Mouse (Mus musculus) cerebellum, adult 11-12 months (tissue): ENCODE measurements around the gene Atcay.
"Not testable (repeated sequence)": the region's sequence is repeated elsewhere in the genome, so short reads cannot be mapped to it uniquely, and the experiment has no call there.

Experiments used
- DNase-seq: peaks from one replicate; pipeline ENCODE4 v3.0.0; 2022

The Atcay gene

DNA sequence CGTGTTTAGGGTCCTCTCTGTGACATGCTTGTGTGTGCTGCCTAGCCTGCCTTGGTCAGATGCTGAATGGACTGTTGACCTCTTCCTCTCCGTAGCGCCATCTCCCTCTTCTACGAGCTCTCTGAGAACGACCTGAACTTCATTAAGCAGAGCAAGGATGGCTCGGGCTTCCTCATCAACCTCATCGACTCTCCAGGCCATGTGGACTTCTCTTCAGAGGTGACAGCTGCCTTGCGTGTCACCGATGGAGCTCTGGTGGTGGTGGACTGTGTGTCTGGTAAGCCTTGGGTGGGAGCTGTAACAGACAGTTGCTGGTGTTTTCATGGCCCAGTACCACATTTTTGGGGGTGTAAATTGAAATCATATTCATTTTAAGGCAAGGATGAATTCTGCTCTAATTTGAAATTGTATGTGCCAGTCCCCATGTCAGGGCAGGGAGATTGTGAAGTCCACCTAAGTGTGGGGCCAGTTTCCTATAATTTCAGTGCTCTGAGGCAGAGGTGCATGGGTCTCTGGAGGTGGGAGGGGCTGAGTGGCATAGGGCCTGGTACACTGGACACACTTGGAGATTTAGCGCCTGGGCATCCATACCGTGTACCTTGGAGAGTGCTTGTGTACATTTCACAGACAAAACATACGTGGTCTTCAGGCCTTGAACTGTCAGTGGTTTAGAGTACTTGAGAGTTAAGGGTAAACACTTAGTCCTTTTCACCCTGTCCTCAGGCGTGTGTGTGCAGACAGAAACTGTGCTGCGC, 52.5 kb downstream of the Atcay start:
- DNase-seq: peak; percentile 60

DNA sequence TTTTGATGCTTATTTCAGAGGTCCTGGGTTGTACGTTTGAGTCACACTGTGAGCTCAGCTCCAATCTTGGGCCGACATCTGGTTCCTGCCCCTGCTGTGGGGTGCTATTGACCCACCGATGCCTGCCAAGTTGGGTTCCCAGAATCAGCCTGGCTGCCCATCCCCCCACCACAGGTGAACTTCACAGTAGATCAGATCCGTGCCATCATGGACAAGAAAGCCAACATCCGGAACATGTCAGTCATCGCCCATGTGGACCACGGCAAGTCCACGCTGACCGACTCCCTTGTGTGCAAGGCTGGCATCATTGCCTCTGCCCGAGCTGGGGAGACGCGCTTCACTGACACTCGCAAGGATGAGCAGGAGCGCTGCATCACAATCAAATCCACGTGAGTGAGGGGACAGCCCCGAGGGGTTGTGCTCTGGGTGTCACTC, 53.1 kb downstream of the Atcay start:
- DNase-seq: peak; percentile 77

DNA sequence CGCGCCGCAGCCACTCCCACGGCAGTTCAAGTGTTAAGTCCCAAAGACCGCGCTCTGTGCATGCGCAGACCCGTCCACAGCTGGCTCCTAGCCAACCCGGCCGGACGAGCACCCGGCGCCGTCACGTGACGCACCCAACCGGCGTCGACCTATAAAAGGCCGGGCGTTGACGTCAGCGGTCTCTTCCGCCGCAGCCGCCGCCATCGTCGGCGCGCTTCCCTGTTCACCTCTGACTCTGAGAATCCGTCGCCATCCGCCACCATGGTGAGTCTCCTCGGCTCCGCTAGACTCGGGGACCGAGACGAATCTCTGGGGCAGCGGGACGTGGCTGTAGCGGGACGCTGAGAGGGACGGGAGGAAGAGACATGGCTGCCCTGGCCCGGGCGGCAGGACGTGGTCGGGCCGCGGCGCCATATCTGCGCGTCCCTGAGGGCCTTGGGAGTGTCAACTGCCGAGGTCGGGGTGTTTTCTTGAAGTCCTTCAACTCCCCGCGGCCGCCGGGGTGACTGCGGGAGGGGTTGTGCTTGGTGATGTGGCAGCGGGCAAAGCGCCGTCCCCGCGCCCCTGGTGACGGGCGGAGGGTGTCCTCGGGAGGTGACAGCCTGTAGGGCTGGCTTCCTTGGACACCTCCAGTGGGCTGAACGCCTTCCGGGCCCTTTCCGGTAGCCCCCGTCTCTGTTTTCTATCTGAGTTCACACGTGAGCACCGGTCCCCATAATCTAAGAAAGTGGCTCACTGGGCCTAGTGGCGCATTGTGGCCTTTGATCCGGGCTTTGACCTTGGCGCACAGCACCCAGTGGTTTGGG, 54.0 kb downstream of the Atcay start, which contains the start of gene Eef2:
Eef2 (plus strand) TSS at position 166 of the 806 bp plus-strand sequence.
- peak; percentile 99 for DNase-seq

DNA sequence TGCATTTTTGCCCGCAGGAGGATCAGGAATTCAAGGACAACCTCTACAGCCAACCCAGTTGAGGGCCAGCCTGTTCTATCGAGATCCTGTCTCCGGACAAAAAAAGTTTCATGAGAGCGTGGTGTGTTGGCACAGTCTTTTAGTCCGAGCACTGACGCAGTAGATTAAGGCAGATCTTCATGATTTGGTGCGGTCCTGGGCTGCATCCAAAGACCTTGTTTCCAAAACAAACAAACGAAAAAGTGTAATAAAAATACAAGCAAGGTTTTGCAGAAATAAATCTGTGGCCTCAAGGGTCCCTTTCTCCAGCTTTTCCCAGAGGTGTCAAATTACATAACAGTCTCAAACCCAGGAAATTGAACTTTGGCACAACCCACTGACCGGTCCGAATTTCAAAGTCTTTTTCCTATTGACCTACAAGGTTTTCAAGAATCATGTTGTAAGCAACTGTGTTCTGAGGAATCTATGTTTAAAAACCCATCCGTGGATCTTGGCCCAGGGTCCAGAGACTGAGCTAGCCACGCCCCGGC, 54.6 kb downstream of the Atcay start:
- no peak for DNase-seq

DNA sequence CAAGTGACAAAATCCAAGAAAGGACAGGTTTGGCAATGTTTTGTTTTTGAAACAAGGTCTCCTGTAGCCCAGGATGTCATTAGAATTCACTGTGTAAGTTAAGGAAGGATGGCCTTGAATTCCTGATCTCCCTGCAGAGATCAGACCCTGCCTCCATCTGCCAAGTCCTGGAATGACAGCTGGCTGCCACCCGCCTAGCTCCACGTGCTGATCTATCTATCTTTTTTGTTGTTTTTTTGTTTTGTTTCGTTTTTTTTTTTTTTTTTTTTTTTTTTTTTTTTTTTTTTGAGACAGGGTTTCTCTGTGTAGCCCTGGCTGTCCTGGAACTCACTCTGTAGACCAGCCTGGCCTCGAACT, 55.3 kb downstream of the Atcay start:
- DNase-seq: peak; percentile 67

DNA sequence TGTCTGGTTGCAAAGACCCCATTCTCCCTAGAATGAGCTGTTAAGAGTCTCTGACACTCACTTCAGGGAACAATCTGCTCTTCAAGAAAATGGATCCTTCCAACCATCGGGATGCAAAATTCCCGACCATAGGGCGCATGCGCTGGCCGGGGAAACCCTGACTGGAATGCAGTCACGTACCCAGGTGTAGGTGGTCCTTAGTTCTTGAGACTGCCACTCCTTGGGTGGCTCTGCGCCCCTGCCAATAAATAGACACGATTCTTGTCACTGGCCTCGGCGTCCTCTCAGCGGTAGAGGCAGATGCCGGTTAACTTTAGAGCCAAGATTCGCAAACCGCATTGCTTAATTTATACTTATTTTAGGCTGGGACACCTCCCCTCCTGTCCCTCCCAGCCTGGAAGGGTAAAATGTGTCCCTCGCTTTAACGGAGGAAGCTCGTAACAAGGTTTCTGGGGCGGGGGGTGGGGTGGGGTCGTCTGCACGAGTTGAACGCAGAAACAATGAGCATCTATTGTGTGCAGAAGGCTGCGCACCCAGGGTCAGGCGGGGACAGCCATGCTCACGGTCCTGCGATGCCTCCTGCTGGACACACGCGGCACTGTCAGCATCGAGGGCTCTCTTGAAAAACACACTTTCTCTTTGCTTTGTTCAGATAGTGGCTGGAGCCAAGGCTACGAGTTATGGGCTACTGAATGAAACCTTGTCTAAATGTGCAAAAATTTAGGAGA, 55.9 kb downstream of the Atcay start:
- peak; percentile 89 for DNase-seq

DNA sequence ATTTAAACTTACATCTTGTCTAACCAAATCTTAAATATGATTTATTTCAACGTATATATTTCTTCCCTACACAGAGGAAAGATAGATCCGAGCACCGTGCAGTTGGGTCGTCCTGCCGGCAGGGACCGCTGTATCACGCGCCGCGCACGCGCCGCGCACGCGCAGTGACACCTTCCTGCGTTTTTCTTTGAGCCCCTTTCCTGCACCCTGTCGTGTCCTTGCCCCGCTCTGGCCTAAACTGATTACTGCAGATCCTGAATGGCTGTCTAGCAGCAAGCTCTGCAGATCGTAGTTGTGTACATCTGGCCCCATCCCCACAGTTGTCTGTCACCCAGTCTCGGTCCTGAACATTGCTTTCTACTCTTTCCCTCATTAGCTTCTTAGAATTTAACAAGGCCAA, 57.5 kb downstream of the Atcay start:
- peak; percentile 83 for DNase-seq

DNA sequence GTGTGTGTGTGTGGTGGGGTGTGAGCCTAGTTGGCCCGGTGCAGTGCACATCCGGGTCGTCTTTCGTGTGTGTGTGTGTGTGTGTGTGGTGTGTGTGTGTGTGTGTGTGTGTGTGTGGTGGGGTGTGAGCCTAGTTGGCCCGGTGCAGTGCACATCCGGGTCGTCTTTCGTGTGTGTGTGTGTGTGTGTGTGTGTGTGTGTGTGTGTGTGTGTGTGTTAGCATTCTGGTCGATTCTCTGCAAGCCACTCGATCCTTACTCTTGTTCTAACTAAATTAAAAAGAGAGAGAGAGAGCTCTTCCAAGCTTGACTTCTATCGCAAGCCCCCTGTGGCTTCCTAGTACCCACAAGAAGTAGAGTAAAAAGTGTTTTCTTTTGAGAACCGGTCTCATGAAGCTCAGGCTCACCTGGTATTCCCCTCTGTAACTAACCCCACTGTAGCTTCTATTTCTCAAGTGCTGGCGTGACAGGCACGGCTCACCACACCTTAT, 61.2 kb downstream of the Atcay start:
- DNase-seq: not testable (repeated sequence)

DNA sequence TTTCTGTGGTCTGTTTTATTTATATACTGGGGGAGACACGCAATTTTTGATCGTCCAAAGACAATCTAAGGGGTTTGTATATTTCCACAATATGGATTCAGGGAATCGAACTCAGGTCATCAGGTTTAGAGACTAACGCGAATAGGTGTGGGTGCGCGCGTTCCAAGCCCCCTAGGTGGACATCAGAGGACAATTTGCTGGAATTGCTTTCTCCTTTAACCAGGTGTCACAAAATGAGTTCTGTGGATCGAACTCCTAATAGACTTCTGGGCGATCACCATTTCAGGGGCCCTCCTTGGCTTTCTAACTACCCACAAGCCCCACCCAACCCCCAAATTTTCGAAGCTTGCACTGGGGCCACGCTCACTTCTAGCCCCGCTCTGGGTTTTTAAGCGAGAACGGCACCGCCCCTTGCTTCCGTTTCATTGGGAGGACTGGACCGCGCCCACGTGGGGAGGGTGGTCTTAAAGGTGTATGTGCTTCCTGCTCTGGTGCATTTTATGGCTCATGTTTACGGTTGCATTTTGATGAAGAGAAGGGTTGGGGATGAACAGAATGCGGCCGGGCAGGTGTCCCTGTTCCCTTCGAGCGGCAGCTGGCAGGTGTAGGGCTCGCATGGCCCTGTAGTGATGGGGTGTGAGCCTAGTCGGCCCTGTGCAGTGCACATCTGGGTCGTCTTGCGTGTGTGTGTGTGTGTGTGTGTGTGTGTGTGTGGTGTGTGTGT, 62.0 kb downstream of the Atcay start:
- DNase-seq: peak; percentile 82

DNA sequence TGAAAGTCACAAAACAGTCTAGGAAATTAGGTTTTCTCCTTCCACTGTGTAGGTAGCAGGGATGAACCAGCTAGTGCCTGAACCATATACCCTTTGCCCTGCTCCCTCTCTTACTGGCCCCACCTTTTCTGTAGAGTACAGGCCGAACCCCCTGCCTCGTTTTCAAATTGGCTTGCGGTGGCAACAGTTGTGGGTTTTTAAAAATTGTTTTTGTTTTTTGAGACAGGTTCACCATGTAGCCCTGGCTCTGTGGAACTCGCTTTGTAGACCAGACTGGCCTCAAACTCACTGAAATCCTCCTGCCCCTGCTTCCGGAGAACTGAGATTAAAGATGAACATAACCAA, 62.6 kb downstream of the Atcay start:
- no peak for DNase-seq

DNA sequence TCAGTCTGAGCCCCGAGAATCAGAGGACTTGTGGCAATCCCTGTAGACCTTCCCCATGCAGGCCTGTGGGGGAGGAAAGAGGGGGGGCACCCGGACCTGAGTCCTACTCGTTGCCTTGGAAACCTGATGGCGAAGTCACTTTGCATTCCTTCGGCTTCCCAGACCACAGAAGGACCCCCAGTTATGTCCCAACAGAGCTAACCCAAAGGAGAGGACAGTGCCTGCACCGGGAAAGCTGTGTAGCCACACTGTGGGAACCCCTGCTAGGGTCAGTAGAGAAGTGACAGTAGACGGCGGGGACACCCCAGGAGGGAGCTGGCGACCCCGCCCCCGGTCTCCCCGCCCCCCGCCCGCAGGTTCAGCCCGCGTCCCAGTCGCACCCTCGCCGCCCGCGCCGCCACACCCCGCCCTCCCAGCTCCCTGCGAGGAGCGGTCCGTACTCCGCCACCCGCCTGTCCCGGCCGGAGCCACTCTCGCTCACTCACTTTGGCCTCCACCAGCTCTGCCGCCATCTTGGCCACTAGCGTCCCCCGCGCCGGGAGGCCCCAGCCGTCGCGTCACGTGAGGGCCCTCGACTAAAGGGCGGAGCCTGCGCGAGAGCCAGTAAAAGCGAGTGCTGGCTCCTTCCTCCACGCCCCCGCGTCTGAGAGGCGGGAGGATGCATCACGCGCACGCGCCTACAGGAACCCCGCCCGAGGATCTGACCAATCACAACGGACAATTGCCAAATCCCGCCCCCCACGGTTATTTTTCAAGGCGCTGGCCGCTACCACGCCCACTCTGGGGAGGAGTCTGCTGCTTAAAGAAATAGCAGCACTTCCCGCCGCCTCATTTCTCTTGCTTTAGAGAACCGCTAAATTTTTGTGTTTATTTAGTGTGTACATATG, 63.2 kb downstream of the Atcay start, which contains the start of gene Pias4:
Pias4 (minus strand) TSS at position 724 of the 887 bp plus-strand sequence.
- peak; percentile 100 for DNase-seq

DNA sequence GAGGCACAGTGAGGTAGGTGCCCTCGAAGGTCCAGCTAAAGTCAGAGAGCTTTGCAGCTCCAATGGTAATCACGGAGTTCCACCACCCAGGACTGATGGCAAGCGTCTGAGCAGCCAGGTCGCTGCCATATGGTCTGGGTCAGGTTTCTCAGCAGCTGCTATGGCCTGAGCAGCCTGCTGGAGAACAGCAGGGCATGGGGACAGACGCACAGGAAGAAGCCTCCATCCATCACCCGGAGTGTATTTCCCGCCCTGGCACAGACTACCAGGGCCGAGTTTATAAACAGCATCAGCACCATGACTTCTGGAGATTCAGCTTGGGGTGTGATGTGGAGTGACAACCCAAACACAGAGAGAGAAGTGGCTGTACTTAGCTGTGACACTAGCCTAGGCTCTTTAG, 65.5 kb downstream of the Atcay start:
- DNase-seq: peak; percentile 85

DNA sequence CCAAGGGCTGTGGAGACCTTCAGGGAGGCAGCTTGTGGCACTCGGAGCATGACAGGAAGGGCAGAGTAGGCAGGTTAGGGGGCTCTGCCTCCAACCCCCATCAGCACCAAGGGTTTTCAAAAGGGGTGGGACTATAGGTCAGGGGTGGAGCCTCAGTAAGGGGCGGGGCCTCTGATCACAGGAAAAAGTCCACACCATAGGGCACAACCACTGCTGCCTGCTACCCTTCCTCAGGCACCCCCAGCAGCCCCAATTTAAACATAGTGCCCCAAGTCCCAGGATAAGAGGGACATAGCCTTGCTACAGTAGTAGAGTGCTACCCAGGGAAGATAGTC, 68.3 kb downstream of the Atcay start:
- DNase-seq: no peak

DNA sequence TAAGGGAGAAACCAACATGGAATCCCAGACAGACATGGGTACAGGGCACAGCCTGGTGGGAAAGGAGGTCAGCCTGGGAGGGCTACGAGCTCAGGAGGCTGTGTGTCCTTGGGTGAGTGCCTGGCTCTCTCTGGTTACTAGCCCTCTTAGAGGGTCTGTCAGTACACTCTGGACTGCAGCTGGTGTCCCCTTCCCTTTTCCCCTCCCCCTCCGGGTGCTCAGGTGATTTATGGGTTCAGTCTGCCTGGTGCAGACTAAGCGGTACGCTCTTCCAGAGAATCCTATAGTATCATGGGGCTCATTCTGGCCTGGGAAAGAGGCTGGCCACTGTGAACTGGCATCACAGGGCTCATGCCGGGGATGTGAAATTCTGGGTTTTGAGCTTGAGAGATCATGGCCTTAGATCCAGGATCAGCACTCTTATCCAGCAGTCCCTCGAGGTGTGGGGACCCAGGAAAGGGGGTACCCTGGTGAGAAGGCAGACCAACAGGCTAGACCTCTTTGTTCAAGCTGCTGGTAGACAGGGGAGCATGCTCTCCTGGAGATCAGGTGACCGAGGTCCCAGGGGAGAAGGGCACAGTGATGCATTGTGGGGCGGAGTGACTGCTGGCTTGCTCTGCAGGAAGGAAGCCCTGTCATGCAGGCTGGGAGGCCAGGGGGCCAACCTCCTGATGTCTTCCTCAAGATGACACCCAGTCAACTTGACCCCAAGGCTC, 68.9 kb downstream of the Atcay start:
- no peak for DNase-seq

DNA sequence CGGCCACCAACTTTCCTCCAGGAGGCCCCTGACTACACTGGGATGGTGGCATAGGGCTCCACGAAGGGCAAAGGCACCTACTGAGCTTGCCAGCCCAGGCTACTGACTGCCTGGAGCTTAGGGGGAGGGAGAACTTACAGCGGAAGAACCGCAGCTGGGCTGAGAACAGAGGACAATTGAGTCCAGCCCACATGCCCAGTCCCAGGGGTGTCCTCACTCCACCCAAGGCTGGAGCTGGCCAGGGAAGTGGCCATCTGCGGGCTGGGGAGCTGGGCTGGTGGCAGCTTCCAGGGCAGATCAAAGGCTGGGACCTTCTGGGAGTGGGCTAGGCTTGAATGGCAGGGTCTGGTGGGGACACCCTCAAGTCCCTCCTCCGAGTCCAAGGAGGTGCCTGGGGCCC, 75.9 kb downstream of the Atcay start:
- DNase-seq: no peak
